Mouse (Mus musculus): ENCODE measurements around the gene Pbx4.

- TF ChIP-seq ZC3H11A (IDR thresholded peaks at IDR 0.05; ENCODE audit: borderline replicate concordance, low read depth, low read length): no peak
- no peak for TF ChIP-seq MAFK (IDR thresholded peaks at IDR 0.05; ENCODE audit: insufficient read depth, low read depth, low read length)
- TF ChIP-seq ZNF384 (IDR thresholded peaks at IDR 0.05; ENCODE audit: low read depth, low read length): no peak
- no peak for TF ChIP-seq HCFC1 (IDR thresholded peaks at IDR 0.05; ENCODE audit: borderline replicate concordance, insufficient read depth, low read length)
- TF ChIP-seq CHD2 (IDR thresholded peaks at IDR 0.05; ENCODE audit: low read depth, low read length): no peak
Observed at GRCm38 (mm10) chr8:69912478-69913074, 80.3 kb downstream of the Pbx4 start.
